Mouse (Mus musculus): Measurements from ENCODE around the gene Ccsap.

DNA sequence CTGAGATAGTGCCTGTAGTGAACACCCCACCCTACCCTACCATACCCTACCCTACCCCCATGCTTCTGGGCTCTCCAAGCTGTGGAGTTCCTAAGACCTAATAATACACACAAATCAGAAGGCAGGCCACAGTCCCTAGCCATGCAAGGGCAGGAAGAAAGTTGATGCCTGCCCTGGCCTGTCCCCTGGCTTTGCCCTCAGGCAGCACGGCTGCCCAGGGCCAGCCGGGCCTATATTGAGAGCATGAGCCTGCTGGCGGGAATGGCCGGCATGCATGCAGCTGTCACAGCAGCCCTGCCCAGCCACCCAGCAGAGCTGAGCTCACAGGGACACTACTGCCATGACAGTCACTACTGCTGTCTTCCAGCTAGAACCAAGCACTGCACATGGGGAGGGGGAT, 23.1 kb upstream of the Ccsap start:
- no peak for TF ChIP-seq POLR2A (IDR thresholded peaks at IDR 0.05; ENCODE audit: insufficient read depth, low read depth, low read length)
- no peak for TF ChIP-seq CTCF (IDR thresholded peaks at IDR 0.05; ENCODE audit: insufficient read depth, low read depth, low read length)
